In the genomic region with DNA sequence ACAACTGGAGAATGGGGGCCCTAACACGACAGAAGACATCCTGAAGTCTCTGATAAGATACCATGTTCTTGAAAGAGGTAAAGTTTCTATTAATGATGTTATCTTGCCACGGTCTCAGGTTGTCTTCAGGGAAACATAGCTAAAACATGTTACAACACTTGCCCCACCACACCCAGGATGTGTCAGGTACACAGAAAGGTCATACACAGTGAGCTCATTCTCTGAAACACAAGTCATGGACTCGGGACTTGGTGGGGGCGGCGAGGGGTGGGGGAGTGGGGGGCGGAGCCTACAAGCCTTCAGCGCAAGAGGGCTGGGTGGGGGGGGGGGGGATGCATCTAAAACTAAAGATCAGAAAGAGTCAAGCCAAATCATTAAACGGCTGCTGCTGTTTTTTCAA, we compare ENCODE assay signal across 8 mouse cellular contexts. TPM values are rescaled to one million over a fixed set of nuclear protein-coding genes. Genes with fewer than 3 reads are reported as not detected.
DNase-seq lines count a peak whose midpoint lies in the region; ATAC-seq and TF ChIP-seq lines count a peak whose summit lies in the region.

No protein-coding gene starts in this region.

- peak; percentile 61; the same call in 1 of the 2 replicates for ATAC-seq in erythroblast, adult 5-6 weeks (replicated peaks; ENCODE audit: low FRiP score, poor library complexity, severe bottlenecking)
- ATAC-seq in hindbrain, postnatal 0 days, result no peak
- peak; percentile 87 for ATAC-seq in stomach, postnatal 0 days (ENCODE audit: low FRiP score, low TSS enrichment)

- no peaks in the 10 kb centered on the region for H3K9me3 ChIP-seq in E14TG2a.4 (ENCODE audit: low read length)
- H3K9me3 ChIP-seq in hindbrain, postnatal 0 days (ENCODE audit: low read length), result no peaks in the 10 kb centered on the region
- no peaks in the 10 kb centered on the region for H3K9me3 ChIP-seq in stomach, postnatal 0 days (ENCODE audit: control insufficient read depth, low read length)

- TF ChIP-seq EP300 in stomach, postnatal 0 days (optimal IDR thresholded peaks at IDR 0.05), result no peak

- WGBS in hindbrain, postnatal 0 days, result 12% methylated on average over 8 of the region's 8 CpGs
- 4% methylated on average over 8 of the region's 8 CpGs for WGBS in stomach, postnatal 0 days

- H3K9ac ChIP-seq in hindbrain, postnatal 0 days (replicated peaks; ENCODE audit: low read length), result peak overlapping the region; percentile 48; the same call in 1 of the 2 replicates
- H3K9ac ChIP-seq in stomach, postnatal 0 days (ENCODE audit: low read length), result peak overlapping the region; percentile 79

- H3K4me3 ChIP-seq in E14TG2a.4 (replicated peaks; ENCODE audit: low read length), result peak overlapping the region; percentile 76
- peak overlapping the region; percentile 47 for H3K4me3 ChIP-seq in hindbrain, postnatal 0 days (ENCODE audit: low read length)
- peak overlapping the region; percentile 53 for H3K4me3 ChIP-seq in stomach, postnatal 0 days (ENCODE audit: low read depth, low read length)

- H3K4me2 ChIP-seq in hindbrain, postnatal 0 days (ENCODE audit: low read depth, low read length), result peak overlapping the region; percentile 74
- H3K4me2 ChIP-seq in stomach, postnatal 0 days (replicated peaks; ENCODE audit: low read depth), result peak overlapping the region; percentile 71

- H3K27ac ChIP-seq in hindbrain, postnatal 0 days, result no peak overlapping the region; the same call in 1 of the 2 replicates
- H3K27ac ChIP-seq in stomach, postnatal 0 days (replicated peaks), result peak overlapping the region; percentile 98

- H3K27me3 ChIP-seq in E14TG2a.4 (ENCODE audit: insufficient read depth, low read length), result no peaks in the 10 kb centered on the region
- H3K27me3 ChIP-seq in hindbrain, postnatal 0 days (ENCODE audit: insufficient read depth, low read length), result no peaks in the 10 kb centered on the region
- H3K27me3 ChIP-seq in stomach, postnatal 0 days (ENCODE audit: control insufficient read depth, insufficient read depth, low read length), result no peaks in the 10 kb centered on the region

- H3K4me1 ChIP-seq in E14TG2a.4 (replicated peaks; ENCODE audit: low read depth, low read length), result peaks cover 13% of the 10 kb centered on the region
- no peaks in the 10 kb centered on the region for H3K4me1 ChIP-seq in hindbrain, postnatal 0 days (ENCODE audit: insufficient read depth, low read length)
- H3K4me1 ChIP-seq in stomach, postnatal 0 days (replicated peaks; ENCODE audit: control insufficient read depth, insufficient read depth), result no peaks in the 10 kb centered on the region

- no peak for TF ChIP-seq CTCF in E14TG2a.4 (conservative IDR thresholded peaks at IDR 0.05; ENCODE audit: low read length)
- TF ChIP-seq CTCF in hindbrain, postnatal 0 days (IDR thresholded peaks at IDR 0.05; ENCODE audit: low read depth), result no peak
- no peak for TF ChIP-seq CTCF in stomach, postnatal 0 days (IDR thresholded peaks at IDR 0.05; ENCODE audit: low read depth)

- DNase-seq in B cell, adult 2 months, result peak; percentile 37
- no peak for DNase-seq in hindbrain, postnatal 0 days (ENCODE audit: low spot score)
- peak; percentile 28 for DNase-seq in lung, postnatal 25 days (ENCODE audit: low spot score)
- peak; percentile 57 for DNase-seq in stomach, postnatal 0 days (ENCODE audit: low spot score)
- no peak for DNase-seq in layer of hippocampus, adult 18-20 months (ENCODE audit: low spot score in 2 of 2)
- no peak for DNase-seq in cerebellum, adult 11 months

- no peaks in the 10 kb centered on the region for H3K36me3 ChIP-seq in E14TG2a.4 (ENCODE audit: insufficient read depth, low read length)
- H3K36me3 ChIP-seq in hindbrain, postnatal 0 days (ENCODE audit: insufficient read depth, low read length), result no peaks in the 10 kb centered on the region
- no peaks in the 10 kb centered on the region for H3K36me3 ChIP-seq in stomach, postnatal 0 days (ENCODE audit: control insufficient read depth, insufficient read depth, low read length)

RNA-seq across cellular contexts. Expression of a gene that starts 38.7 kb away (rescaled TPM):
- total RNA-seq in erythroblast, adult 5-6 weeks (2015; ENCODE audit: low replicate concordance), result 64.0 and 68.8 TPM in 2 replicates
- 139 and 213 TPM in 2 replicates for total RNA-seq in erythroblast, adult 5-6 weeks (2017; ENCODE audit: low replicate concordance)
- 2.9 and 4.2 TPM in 2 replicates for total RNA-seq in hindbrain, postnatal 0 days (2014; rRNA removed)
- 7.5 and 7.7 TPM in 2 replicates for polyA plus RNA-seq in hindbrain, postnatal 0 days (2015; fragmentation: Nextera tagmentation; extraction: Ambion mirVana)
- 66.5 and 68.9 TPM in 2 replicates for polyA plus RNA-seq in stomach, postnatal 0 days (2015; fragmentation: Nextera tagmentation; extraction: Ambion mirVana)
- 1 to 10 TPM; 6.0 to 8.5 TPM for total RNA-seq in layer of hippocampus, adult 18-20 months (2021)

Comparison
In these comparisons a context has a peak if more than half of its experiments do, and no peak if none do; other contexts are left out.
1. DNase-seq: peak in B cell, adult 2 months (2 of 2), lung, postnatal 25 days (single experiment) and stomach, postnatal 0 days (single experiment); none in hindbrain, postnatal 0 days (single experiment), layer of hippocampus, adult 18-20 months (0 of 2) and cerebellum, adult 11 months (single experiment).
2. RNA of a gene that starts 38.7 kb away (total RNA-seq): 64.0 to 213 TPM in erythroblast, adult 5-6 weeks; 6.0 to 8.5 TPM in layer of hippocampus, adult 18-20 months and 2.9 to 4.2 TPM in hindbrain, postnatal 0 days; every median in the first group is over 4 times any median in the second.
3. Peak in every context shown above with its lines, with median percentiles within 50 percentile points of each other: H3K4me3 ChIP-seq.